Comparison of ENCODE assay signal across 17 mouse cellular contexts in genomic region chr10:122763596-122763995, GRCm38 (mm10).
A peak's percentile ranks its signal among the peaks of the same experiment; 100 is the strongest.
DNase-seq lines count a peak whose midpoint lies in the region.
"Had no signal": no experiment of that assay in that cellular context is flagged by ENCODE, and none has a peak within 500 bp of the region (broad histone marks: within the 10 kb centered on the region; RNA-seq: fewer than 3 reads in every experiment).

No protein-coding gene starts in this region.

- H3K4me1 ChIP-seq in heart, embryonic 10.5 days: peaks cover 35% of the 10 kb centered on the region
- peaks cover 11% of the 10 kb centered on the region for H3K4me1 ChIP-seq in brown adipose tissue, adult 24 weeks (ENCODE audit: control insufficient read depth, insufficient read depth, insufficient read length, low read length)
- H3K4me1 ChIP-seq: embryonic facial prominence, embryonic 15.5 days; forebrain, embryonic 13.5 days had no signal

- DNase-seq in heart, embryonic 10.5 days (ENCODE audit: low spot score): no peak
- DNase-seq in heart, postnatal 4 days: no peak
- peak; percentile 56 for DNase-seq in kidney, adult 9 months
- DNase-seq in kidney, postnatal 36 days: peak; percentile 65 to 66
- no peak for DNase-seq in thymus, postnatal 14 days
- no peak for DNase-seq in retina, embryonic 14.5 days (ENCODE audit: low spot score)
- no peak for DNase-seq in adrenal gland, postnatal 10 days
- DNase-seq: adrenal gland, postnatal 36 days; cerebellum, adult 9-11 months; lung, postnatal 36 days had no signal

- H3K9me3 ChIP-seq in heart, embryonic 10.5 days: no peaks in the 10 kb centered on the region
- H3K9me3 ChIP-seq: embryonic facial prominence, embryonic 15.5 days; forebrain, embryonic 13.5 days; heart, embryonic 15.5 days; hindbrain, embryonic 13.5 days; midbrain, embryonic 13.5 days had no signal

- H3K27me3 ChIP-seq in heart, embryonic 10.5 days (ENCODE audit: insufficient read depth, poor library complexity, severe bottlenecking): no peaks in the 10 kb centered on the region
- H3K27me3 ChIP-seq: embryonic facial prominence, embryonic 15.5 days; forebrain, embryonic 13.5 days; heart, embryonic 15.5 days; hindbrain, embryonic 13.5 days; midbrain, embryonic 13.5 days had no signal

- H3K36me3 ChIP-seq in heart, embryonic 10.5 days: no peaks in the 10 kb centered on the region
- H3K36me3 ChIP-seq: embryonic facial prominence, embryonic 15.5 days; heart, embryonic 15.5 days; hindbrain, embryonic 13.5 days; midbrain, embryonic 13.5 days had no signal

- WGBS in heart, embryonic 10.5 days: 69% methylated on average over 1 of the region's 1 CpGs

- H3K4me3 ChIP-seq in heart, embryonic 10.5 days: no peak overlapping the region
- H3K4me3 ChIP-seq in brown adipose tissue, adult 24 weeks (ENCODE audit: insufficient read depth, low read depth, low read length): no peak overlapping the region
- H3K4me3 ChIP-seq: embryonic facial prominence, embryonic 15.5 days; forebrain, embryonic 13.5 days; heart, embryonic 15.5 days; hindbrain, embryonic 13.5 days; midbrain, embryonic 13.5 days; myocyte had no signal

- H3K27ac ChIP-seq in heart, embryonic 10.5 days: peak overlapping the region; percentile 62
- H3K27ac ChIP-seq in brown adipose tissue, adult 24 weeks (replicated peaks; ENCODE audit: low read depth, low read length): 0 out of 2 replicates have a peak overlapping the region, but pooled peaks have one; percentile 17
- H3K27ac ChIP-seq: embryonic facial prominence, embryonic 15.5 days; forebrain, embryonic 13.5 days; heart, embryonic 15.5 days; hindbrain, embryonic 13.5 days; midbrain, embryonic 13.5 days had no signal

Comparison
In these comparisons a context has a peak if more than half of its experiments do, and no peak if none do; other contexts are left out.
1. DNase-seq: peak in kidney, adult 9 months (single experiment) and kidney, postnatal 36 days (2 of 2); none in heart, embryonic 10.5 days (single experiment), heart, postnatal 4 days (single experiment), thymus, postnatal 14 days (single experiment), retina, embryonic 14.5 days (single experiment) and adrenal gland, postnatal 10 days (single experiment).